Mouse (Mus musculus) cerebellum, adult 2 months (tissue): ENCODE data around the gene Pms2.

Experiments used
- CTCF ChIP-seq: fragments of 200-500 bp; IDR thresholded peaks from 2 replicates; pipeline ENCODE4 v1.5.1; 2011; ENCODE audit warnings: low read depth, mild to moderate bottlenecking, control low read depth, low read length, moderate library complexity, borderline replicate concordance; ENCODE audit not compliant: insufficient read depth
- POLR2A ChIP-seq: fragments of 200-500 bp; IDR thresholded peaks from 2 replicates; pipeline ENCODE4 v1.6.1; 2011; ENCODE audit warnings: low read length, control low read depth, borderline replicate concordance; ENCODE audit not compliant: insufficient read depth

DNA sequence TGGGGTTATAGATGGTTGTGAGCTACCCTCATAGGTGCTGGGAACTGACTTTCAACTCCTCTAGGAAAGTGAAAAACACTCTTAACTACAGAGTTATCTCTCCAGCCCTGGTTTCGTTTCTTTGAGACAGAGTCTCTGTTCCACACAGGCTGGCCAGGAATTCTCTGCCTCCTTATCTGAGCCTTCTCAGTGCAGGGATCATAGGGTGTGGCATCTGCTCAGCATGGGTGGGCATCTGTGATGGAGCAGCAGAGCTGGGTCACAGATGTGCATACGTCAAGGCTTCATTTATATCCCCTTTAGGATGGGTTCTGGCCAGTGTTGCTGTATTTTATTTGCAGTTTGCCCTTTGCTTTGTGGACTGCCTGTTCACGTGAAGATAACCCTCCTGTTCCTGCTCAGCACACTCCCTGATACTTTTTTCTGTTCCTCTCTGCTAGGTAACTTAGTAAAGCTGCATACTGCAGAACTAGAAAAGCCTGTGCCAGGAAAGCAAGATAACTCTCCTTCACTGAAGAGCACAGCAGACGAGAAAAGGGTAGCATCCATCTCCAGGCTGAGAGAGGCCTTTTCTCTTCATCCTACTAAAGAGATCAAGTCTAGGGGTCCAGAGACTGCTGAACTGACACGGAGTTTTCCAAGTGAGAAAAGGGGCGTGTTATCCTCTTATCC lies 15.2 kb downstream of the Pms2 start:
- TF ChIP-seq POLR2A = no peak
- no peak for TF ChIP-seq CTCF
